Mouse (Mus musculus): ENCODE data around the gene Ogg1. TPM values are rescaled to one million over a fixed set of nuclear protein-coding genes. Genes with fewer than 3 reads are reported as not detected.

Gene Ogg1
- polyA plus RNA-seq, 1 experiment from 2014 or later, result 14.5 TPM

- no peak overlapping the region for H3K9ac ChIP-seq (ENCODE audit: low read length)
- H3K9me3 ChIP-seq (ENCODE audit: control insufficient read depth, low read length), result no peaks in the 10 kb centered on the region
- H3K4me2 ChIP-seq (ENCODE audit: low read depth, low read length, severe bottlenecking), result no peak overlapping the region
- peaks cover 8% of the 10 kb centered on the region; the same call in 1 of the 2 replicates for H3K36me3 ChIP-seq (ENCODE audit: control insufficient read depth, insufficient read depth, low read length)
- ATAC-seq (replicated peaks; ENCODE audit: low FRiP score), result no peak
- DNase-seq (ENCODE audit: low spot score), result no peak
- H3K4me1 ChIP-seq (replicated peaks; ENCODE audit: control insufficient read depth, insufficient read depth, low read length), result no peaks in the 10 kb centered on the region
- no peak overlapping the region for H3K4me3 ChIP-seq (ENCODE audit: low read depth, low read length)
- H3K27ac ChIP-seq (ENCODE audit: low read depth, low read length), result no peak overlapping the region
- 92% methylated on average over 7 of the region's 7 CpGs for WGBS
- no peaks in the 10 kb centered on the region for H3K27me3 ChIP-seq (ENCODE audit: control insufficient read depth, insufficient read depth, low read length)
Measured at GRCm38 (mm10) chr6:113368124-113368523, 41.4 kb downstream of the Ogg1 start.

DNA sequence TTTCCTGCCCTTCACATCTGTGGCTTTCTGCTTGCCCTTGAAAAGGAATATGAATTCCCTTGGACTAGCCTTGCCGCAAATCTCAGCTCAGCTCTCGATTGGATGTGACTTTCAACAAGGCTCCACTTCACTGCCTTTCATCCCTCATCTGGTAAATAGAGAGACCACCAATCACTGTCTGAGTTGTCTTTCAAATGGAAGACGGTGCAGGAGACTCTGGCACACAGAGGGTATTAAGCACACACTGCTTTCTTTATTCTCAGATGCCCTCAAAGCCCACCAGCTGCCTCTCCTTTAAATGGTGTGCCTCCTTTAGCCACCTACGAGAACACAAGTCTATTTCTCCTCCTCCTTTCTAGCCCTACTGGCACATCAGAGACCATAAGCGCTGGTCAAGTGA, 41.8 kb downstream of the Ogg1 start:
- ATAC-seq (replicated peaks; ENCODE audit: low FRiP score) (no peak), DNase-seq (ENCODE audit: low spot score) (no peak)
- H3K4me3 ChIP-seq (ENCODE audit: low read depth, low read length), result no peak overlapping the region
- H3K4me2 ChIP-seq (ENCODE audit: low read depth, low read length, severe bottlenecking), result no peak overlapping the region
- no peaks in the 10 kb centered on the region for H3K4me1 ChIP-seq (replicated peaks; ENCODE audit: control insufficient read depth, insufficient read depth, low read length)
- WGBS, result 83% methylated on average over 5 of the region's 5 CpGs
- no peak overlapping the region for H3K9ac ChIP-seq (ENCODE audit: low read length)
- H3K36me3 ChIP-seq (ENCODE audit: control insufficient read depth, insufficient read depth, low read length), result peaks cover 8% of the 10 kb centered on the region; the same call in 1 of the 2 replicates
- H3K27me3 ChIP-seq (ENCODE audit: control insufficient read depth, insufficient read depth, low read length), result no peaks in the 10 kb centered on the region
- H3K9me3 ChIP-seq (ENCODE audit: control insufficient read depth, low read length), result no peaks in the 10 kb centered on the region
- no peak overlapping the region for H3K27ac ChIP-seq (ENCODE audit: low read depth, low read length)

- H3K9ac ChIP-seq (ENCODE audit: low read length), result no peak overlapping the region
- ATAC-seq (replicated peaks; ENCODE audit: low FRiP score) (no peak), DNase-seq (ENCODE audit: low spot score) (no peak)
- WGBS, result 91% methylated on average over 20 of the region's 20 CpGs
- no peak overlapping the region for H3K4me2 ChIP-seq (ENCODE audit: low read depth, low read length, severe bottlenecking)
- no peak overlapping the region for H3K4me3 ChIP-seq (ENCODE audit: low read depth, low read length)
- no peaks in the 10 kb centered on the region for H3K9me3 ChIP-seq (ENCODE audit: control insufficient read depth, low read length)
- H3K27me3 ChIP-seq (ENCODE audit: control insufficient read depth, insufficient read depth, low read length), result no peaks in the 10 kb centered on the region
- no peak overlapping the region for H3K27ac ChIP-seq (ENCODE audit: low read depth, low read length)
- H3K4me1 ChIP-seq (replicated peaks; ENCODE audit: control insufficient read depth, insufficient read depth, low read length), result no peaks in the 10 kb centered on the region
- H3K36me3 ChIP-seq (ENCODE audit: control insufficient read depth, insufficient read depth, low read length), result peaks cover 11% of the 10 kb centered on the region; the same call in 1 of the 2 replicates
Measured at GRCm38 (mm10) chr6:113370194-113370929, 43.6 kb downstream of the Ogg1 start.

DNA sequence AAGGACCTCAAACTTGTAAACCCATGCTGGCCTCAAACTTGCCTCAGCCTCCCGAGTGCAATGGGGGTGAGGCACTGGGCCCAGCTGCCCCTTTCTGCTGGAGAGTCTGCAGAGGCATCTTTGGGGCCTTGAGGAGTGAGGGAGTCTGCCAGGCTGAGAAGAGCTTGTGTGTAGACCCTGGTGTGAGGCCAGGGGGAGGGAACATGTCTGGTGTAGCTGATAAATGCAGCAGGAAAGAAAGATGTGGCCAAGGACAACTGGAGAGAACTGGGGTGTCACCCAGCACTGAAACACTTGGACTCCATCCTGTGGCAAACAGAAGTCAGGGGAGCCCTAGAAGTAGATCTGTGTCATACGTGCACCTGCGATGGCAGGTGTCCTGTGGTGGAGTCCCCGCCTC, 46.7 kb downstream of the Ogg1 start:
- Histone ChIP-seq H3K36me3 (ENCODE audit: control insufficient read depth, insufficient read depth, low read length) (peaks cover 11% of the 10 kb centered on the region; the same call in 1 of the 2 replicates), H3K27ac (ENCODE audit: low read depth, low read length) (no peak overlapping the region), H3K9ac (ENCODE audit: low read length) (no peak overlapping the region)

GRCm38 (mm10) chr6:113377172-113377495, 50.4 kb downstream of the Ogg1 start:
- DNase-seq (ENCODE audit: low spot score) (no peak), ATAC-seq (replicated peaks; ENCODE audit: low FRiP score) (no peak)
- no peaks in the 10 kb centered on the region for H3K9me3 ChIP-seq (ENCODE audit: control insufficient read depth, low read length)
- H3K27me3 ChIP-seq (ENCODE audit: control insufficient read depth, insufficient read depth, low read length), result no peaks in the 10 kb centered on the region
- peak overlapping the region; percentile 94 for H3K4me3 ChIP-seq (ENCODE audit: low read depth, low read length)
- H3K9ac ChIP-seq (ENCODE audit: low read length), result peak overlapping the region; percentile 87
- H3K36me3 ChIP-seq (ENCODE audit: control insufficient read depth, insufficient read depth, low read length), result peaks cover 6% of the 10 kb centered on the region; the same call in 1 of the 2 replicates
- peak overlapping the region; percentile 85 for H3K27ac ChIP-seq (ENCODE audit: low read depth, low read length)
- H3K4me1 ChIP-seq (replicated peaks; ENCODE audit: control insufficient read depth, insufficient read depth, low read length), result peaks cover 4% of the 10 kb centered on the region
- H3K4me2 ChIP-seq (ENCODE audit: low read depth, low read length, severe bottlenecking), result peak overlapping the region; percentile 84
- WGBS, result 10% methylated on average over 7 of the region's 7 CpGs

More for the DNA sequence above, 46.7 kb downstream of the Ogg1 start:
- Histone ChIP-seq H3K4me1 (replicated peaks; ENCODE audit: control insufficient read depth, insufficient read depth, low read length) (peaks cover 2% of the 10 kb centered on the region; the same call in 1 of the 2 replicates), H3K4me2 (ENCODE audit: low read depth, low read length, severe bottlenecking) (no peak overlapping the region), H3K27me3 (ENCODE audit: control insufficient read depth, insufficient read depth, low read length) (no peaks in the 10 kb centered on the region), H3K4me3 (ENCODE audit: low read depth, low read length) (no peak overlapping the region), H3K9me3 (ENCODE audit: control insufficient read depth, low read length) (no peaks in the 10 kb centered on the region)
- ATAC-seq (replicated peaks; ENCODE audit: low FRiP score), result no peak
- 93% methylated on average over 4 of the region's 4 CpGs for WGBS
- no peak for DNase-seq (ENCODE audit: low spot score)

GRCm38 (mm10) chr6:113377496-113378385, 51.0 kb downstream of the Ogg1 start, which contains the start of the genes Tada3 and Arpc4:
Gene Tada3, minus strand, starts transcription at chr6:113377883.
Gene Arpc4, plus strand, starts transcription at chr6:113378115.
- Histone ChIP-seq H3K4me2 (ENCODE audit: low read depth, low read length, severe bottlenecking) (peak within 1 kb of the TSS; percentile 84), H3K9ac (ENCODE audit: low read length) (peak within 1 kb of the TSS; percentile 87), H3K36me3 (ENCODE audit: control insufficient read depth, insufficient read depth, low read length) (peaks cover 6% of the 10 kb centered on the region; the same call in 1 of the 2 replicates), H3K9me3 (ENCODE audit: control insufficient read depth, low read length) (no peaks in the 10 kb centered on the region), H3K4me1 (replicated peaks; ENCODE audit: control insufficient read depth, insufficient read depth, low read length) (peaks cover 4% of the 10 kb centered on the region), H3K27ac (ENCODE audit: low read depth, low read length) (peak within 1 kb of the TSS; percentile 85), H3K4me3 (ENCODE audit: low read depth, low read length) (peak within 1 kb of the TSS; percentile 94), H3K27me3 (ENCODE audit: control insufficient read depth, insufficient read depth, low read length) (no peaks in the 10 kb centered on the region)
- WGBS, result under 1% methylated on average over 60 of the region's 61 CpGs
- peak; percentile 94 for DNase-seq (ENCODE audit: low spot score)
- peak; percentile 94 for ATAC-seq (replicated peaks; ENCODE audit: low FRiP score)

DNA sequence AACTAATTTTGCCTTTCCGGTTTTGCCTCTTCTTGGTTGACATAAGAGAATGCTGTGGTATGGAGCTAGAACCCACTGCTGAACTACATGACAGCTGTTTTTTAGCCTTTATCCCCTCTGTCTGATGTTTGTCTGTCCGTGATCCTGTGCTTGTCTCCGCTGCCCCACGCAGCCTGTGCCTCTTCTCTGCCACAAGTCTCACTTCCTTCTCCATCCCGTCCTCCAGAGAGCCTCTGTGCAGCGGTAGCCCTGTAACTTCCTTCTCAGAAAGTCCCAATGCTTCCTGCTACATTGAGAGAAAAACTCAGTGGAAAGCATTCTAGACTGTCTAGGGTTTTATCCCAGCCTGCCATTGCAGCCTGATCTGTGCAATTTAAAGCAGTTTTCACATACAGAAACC, 52.5 kb downstream of the Ogg1 start:
- peak overlapping the region; percentile 84; the same call in 1 of the 2 replicates for H3K4me2 ChIP-seq (ENCODE audit: low read depth, low read length, severe bottlenecking)
- no peak overlapping the region for H3K9ac ChIP-seq (ENCODE audit: low read length)
- DNase-seq (ENCODE audit: low spot score), result no peak
- H3K4me3 ChIP-seq (ENCODE audit: low read depth, low read length), result no peak overlapping the region
- H3K9me3 ChIP-seq (ENCODE audit: control insufficient read depth, low read length), result no peaks in the 10 kb centered on the region
- no peak overlapping the region for H3K27ac ChIP-seq (ENCODE audit: low read depth, low read length)
- 91% methylated on average over 6 of the region's 6 CpGs for WGBS
- no peak for ATAC-seq (replicated peaks; ENCODE audit: low FRiP score)
- H3K4me1 ChIP-seq (replicated peaks; ENCODE audit: control insufficient read depth, insufficient read depth, low read length), result peaks cover 4% of the 10 kb centered on the region
- no peaks in the 10 kb centered on the region for H3K27me3 ChIP-seq (ENCODE audit: control insufficient read depth, insufficient read depth, low read length)
- H3K36me3 ChIP-seq (ENCODE audit: control insufficient read depth, insufficient read depth, low read length), result peaks cover 9% of the 10 kb centered on the region; the same call in 1 of the 2 replicates

DNA sequence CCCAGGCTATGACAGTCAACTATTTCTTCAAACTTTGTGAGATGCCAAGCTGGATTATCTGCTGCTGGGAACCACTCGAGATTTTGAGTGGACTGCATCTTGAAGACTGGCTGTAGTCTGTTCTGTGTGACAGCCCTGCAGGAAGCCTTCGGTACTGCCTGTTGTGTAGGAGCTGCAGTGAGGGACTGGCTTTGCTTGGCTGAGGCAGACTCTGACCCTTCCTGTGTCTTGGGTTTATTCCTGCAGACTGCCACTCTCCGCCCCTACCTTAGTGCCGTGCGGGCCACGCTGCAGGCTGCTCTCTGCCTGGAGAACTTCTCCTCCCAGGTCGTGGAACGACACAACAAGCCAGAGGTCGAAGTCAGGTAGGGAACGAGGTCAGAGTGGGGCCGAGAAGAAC, 53.7 kb downstream of the Ogg1 start:
- Histone ChIP-seq H3K4me2 (ENCODE audit: low read depth, low read length, severe bottlenecking) (no peak overlapping the region), H3K4me3 (ENCODE audit: low read depth, low read length) (no peak overlapping the region), H3K9me3 (ENCODE audit: control insufficient read depth, low read length) (no peaks in the 10 kb centered on the region), H3K27me3 (ENCODE audit: control insufficient read depth, insufficient read depth, low read length) (no peaks in the 10 kb centered on the region), H3K9ac (ENCODE audit: low read length) (no peak overlapping the region), H3K27ac (ENCODE audit: low read depth, low read length) (no peak overlapping the region), H3K36me3 (ENCODE audit: control insufficient read depth, insufficient read depth, low read length) (peaks cover 13% of the 10 kb centered on the region; the same call in 1 of the 2 replicates), H3K4me1 (replicated peaks; ENCODE audit: control insufficient read depth, insufficient read depth, low read length) (peaks cover 4% of the 10 kb centered on the region)
- ATAC-seq (replicated peaks; ENCODE audit: low FRiP score) (no peak), DNase-seq (ENCODE audit: low spot score) (no peak)
- 95% methylated on average over 11 of the region's 11 CpGs for WGBS
